Mouse (Mus musculus) forebrain, embryonic 11.5 days (tissue): ENCODE data around the gene Olfr195. TPM values are rescaled to one million over a fixed set of nuclear protein-coding genes. Genes with fewer than 3 reads are reported as not detected.
"Not testable (repeated sequence)": the region's sequence is repeated elsewhere in the genome, so short reads cannot be mapped to it uniquely, and the experiment has no call there.

ENCODE experiments used
- ATAC-seq: fragments of 200-750 bp; cut with Nextera tagmentation; replicated peaks from 2 replicates; pipeline ENCODE4 v1.8.0; 2017; ENCODE audit warnings: moderate TSS enrichment; ENCODE audit not compliant: low FRiP score
- DNase-seq: peaks from one replicate; pipeline ENCODE4 v3.0.0-alpha.2; 2017; ENCODE audit warnings: low spot score
- H3K27ac ChIP-seq: fragments of 300-500 bp; sonication (generic); 2 replicates; pipeline ENCODE4 v1.5.1; 2014; ENCODE audit warnings: low read depth, low read length
- H3K27me3 ChIP-seq: fragments of 300-500 bp; sonication (generic); 2 replicates; pipeline ENCODE4 v1.6.1; 2014; ENCODE audit warnings: mild to moderate bottlenecking, low read length, mixed read lengths; ENCODE audit not compliant: control insufficient read depth, insufficient read depth
- H3K36me3 ChIP-seq: fragments of 300-500 bp; sonication (generic); 2 replicates; pipeline ENCODE4 v1.6.1; 2014; ENCODE audit warnings: mild to moderate bottlenecking, low read length, moderate library complexity, mixed read lengths; ENCODE audit not compliant: control insufficient read depth, insufficient read depth
- H3K4me1 ChIP-seq: fragments of 300-500 bp; sonication (generic); replicated peaks from 2 replicates; pipeline ENCODE4 v1.6.1; 2014; ENCODE audit warnings: low read length, mixed read lengths; ENCODE audit not compliant: control insufficient read depth, insufficient read depth
- H3K4me2 ChIP-seq: fragments of 300-500 bp; sonication (generic); 2 replicates; pipeline ENCODE4 v1.6.1; 2014; ENCODE audit warnings: low read depth, mild to moderate bottlenecking, low read length, moderate library complexity, mixed read lengths; ENCODE audit not compliant: severe bottlenecking
- H3K4me3 ChIP-seq: fragments of 300-500 bp; sonication (generic); 2 replicates; pipeline ENCODE4 v1.5.1; 2014; ENCODE audit warnings: low read depth, low read length
- H3K9ac ChIP-seq: fragments of 300-500 bp; sonication (generic); 2 replicates; pipeline ENCODE4 v1.6.1; 2014; ENCODE audit warnings: low read length
- H3K9me3 ChIP-seq: fragments of 300-500 bp; sonication (generic); 2 replicates; pipeline ENCODE4 v1.6.1; 2016; ENCODE audit warnings: low read length, mixed read lengths; ENCODE audit not compliant: control insufficient read depth
- WGBS: fragments of 180-500 bp; shearing (Covaris S2); extraction: QIAGEN DNeasy Blood & Tissue Kit; methylation state at CpG from one replicate; pipeline ENCODE4 v1.1.7; 2014; 5-methylcytosine and 5-hydroxymethylcytosine counted together
- polyA plus RNA-seq: library from polyadenylated mRNA; unstranded; fragments of >200 nt; fragmentation: Nextera tagmentation; extraction: Ambion mirVana; gene quantifications from 2 replicates; pipeline ENCODE4 v1.2.1, GENCODE M21; 2014

Gene Olfr195
- polyA plus RNA-seq = not detected in 2 replicates

- DNase-seq (no peak), ATAC-seq (no peak)
- Histone ChIP-seq H3K27ac (no peak within 1 kb of the TSS), H3K4me3 (no peak within 1 kb of the TSS), H3K4me2 (no peak within 1 kb of the TSS), H3K36me3 (no peaks in the 10 kb centered on the region), H3K4me1 (no peaks in the 10 kb centered on the region), H3K27me3 (no peaks in the 10 kb centered on the region), H3K9me3 (no peaks in the 10 kb centered on the region), H3K9ac (no peak within 1 kb of the TSS)
- 93% methylated on average over 1 of the region's 1 CpGs for WGBS
These were observed at the start of gene Olfr195 for GRCm38 (mm10) chr16:59146746-59147145. TSS of gene Olfr195 (plus strand) at chr16:59147046.

GRCm38 (mm10) chr16:59105312-59105711 lies 41.5 kb upstream of the Olfr195 start:
- no peaks in the 10 kb centered on the region for H3K9me3 ChIP-seq
- H3K36me3 ChIP-seq = no peaks in the 10 kb centered on the region
- ATAC-seq = no peak
- no peaks in the 10 kb centered on the region for H3K27me3 ChIP-seq
- H3K9ac ChIP-seq = no peak overlapping the region
- 81% methylated on average over 2 of the region's 2 CpGs for WGBS
- H3K27ac ChIP-seq = no peak overlapping the region
- no peak overlapping the region for H3K4me2 ChIP-seq
- H3K4me1 ChIP-seq = no peaks in the 10 kb centered on the region
- no peak for DNase-seq
- H3K4me3 ChIP-seq = no peak overlapping the region

DNA sequence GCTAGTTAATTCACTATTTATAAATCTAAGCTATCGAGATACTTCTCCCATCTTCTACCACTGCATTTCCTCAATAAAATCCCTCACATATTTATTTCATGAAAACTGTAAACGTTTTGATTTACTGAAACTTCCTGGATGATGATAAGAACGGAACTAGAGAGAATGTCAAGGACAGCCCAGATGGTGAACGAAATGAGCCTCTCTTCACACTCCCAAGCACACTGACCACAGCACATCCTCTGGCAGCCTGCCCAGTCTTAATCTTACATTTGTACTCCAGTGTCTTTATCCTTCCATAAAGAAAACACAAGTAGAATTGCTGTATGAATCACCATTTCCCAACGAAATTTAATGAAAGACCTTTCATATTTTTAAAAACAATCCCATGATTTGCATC lies 38.3 kb upstream of the Olfr195 start:
- DNase-seq, H3K36me3 ChIP-seq, H3K27me3 ChIP-seq, H3K4me3 ChIP-seq, H3K27ac ChIP-seq, ATAC-seq, H3K4me2 ChIP-seq, H3K4me1 ChIP-seq, H3K9me3 ChIP-seq, H3K9ac ChIP-seq: not testable (repeated sequence)
- 73% methylated on average over 5 of the region's 5 CpGs for WGBS

DNA sequence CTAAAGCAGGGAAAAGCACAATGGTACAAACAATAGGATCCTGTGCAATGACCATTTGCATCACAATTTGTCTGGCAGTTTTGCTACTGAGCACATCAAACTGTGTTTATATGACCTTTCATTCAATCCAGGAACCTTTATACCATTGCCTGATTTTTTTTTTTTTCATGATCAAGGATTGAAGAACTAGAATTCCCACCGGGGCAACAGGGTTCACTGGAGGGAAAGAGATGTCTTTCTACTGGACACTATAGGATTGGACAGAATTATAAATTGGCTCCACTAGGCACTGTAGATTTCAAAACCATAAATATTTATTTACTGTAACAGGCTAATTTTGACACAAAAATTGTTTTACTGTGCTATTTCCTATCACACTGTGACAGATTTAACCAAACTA lies 35.1 kb upstream of the Olfr195 start, which contains the start of gene Olfr193:
Gene Olfr193, minus strand, starts transcription at position 101 of the 400 bp plus-strand sequence.
- Histone ChIP-seq H3K27me3 (no peaks in the 10 kb centered on the region), H3K4me3 (no peak within 1 kb of the TSS), H3K9ac (no peak within 1 kb of the TSS), H3K4me2 (no peak within 1 kb of the TSS), H3K9me3 (no peaks in the 10 kb centered on the region), H3K36me3 (no peaks in the 10 kb centered on the region), H3K27ac (no peak within 1 kb of the TSS), H3K4me1 (no peaks in the 10 kb centered on the region)
- no peak for DNase-seq
- 86% methylated on average over 1 of the region's 1 CpGs for WGBS
- ATAC-seq = no peak

DNA sequence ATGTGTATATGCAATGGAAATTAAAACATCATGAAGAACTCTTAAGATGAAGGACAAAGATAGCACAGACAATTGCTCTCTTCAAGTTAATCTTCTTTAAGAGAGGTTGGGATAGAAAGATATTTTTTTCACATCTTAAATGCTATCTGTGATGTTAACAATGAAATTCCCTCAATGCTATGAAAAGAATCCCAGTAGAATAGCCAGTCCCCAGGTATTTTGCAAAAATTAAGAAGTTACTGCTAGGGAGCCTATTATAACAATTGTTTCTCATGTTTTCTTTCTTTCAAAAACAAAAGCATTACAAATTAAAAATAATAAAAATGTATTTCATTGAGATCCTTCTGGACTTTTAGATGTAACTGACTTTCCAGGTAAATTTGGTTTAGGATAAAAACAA lies 25.9 kb upstream of the Olfr195 start, which contains the start of gene Olfr194:
Gene Olfr194, minus strand, starts transcription at position 101 of the 400 bp plus-strand sequence.
- H3K9ac ChIP-seq = no peak within 1 kb of the TSS
- H3K4me2 ChIP-seq = no peak within 1 kb of the TSS
- H3K27me3 ChIP-seq = no peaks in the 10 kb centered on the region
- H3K4me3 ChIP-seq = no peak within 1 kb of the TSS
- H3K36me3 ChIP-seq = no peaks in the 10 kb centered on the region
- no peak within 1 kb of the TSS for H3K27ac ChIP-seq
- H3K4me1 ChIP-seq = no peaks in the 10 kb centered on the region
- DNase-seq = no peak
- ATAC-seq = no peak
- H3K9me3 ChIP-seq = no peaks in the 10 kb centered on the region

GRCm38 (mm10) chr16:59130740-59131139 lies 16.1 kb upstream of the Olfr195 start:
- no peak overlapping the region for H3K27ac ChIP-seq
- 93% methylated on average over 1 of the region's 1 CpGs for WGBS
- DNase-seq = no peak
- no peak overlapping the region for H3K4me3 ChIP-seq
- no peaks in the 10 kb centered on the region for H3K9me3 ChIP-seq
- no peaks in the 10 kb centered on the region for H3K36me3 ChIP-seq
- H3K9ac ChIP-seq = no peak overlapping the region
- H3K4me1 ChIP-seq = no peaks in the 10 kb centered on the region
- ATAC-seq = no peak
- H3K4me2 ChIP-seq = no peak overlapping the region
- H3K27me3 ChIP-seq = no peaks in the 10 kb centered on the region

DNA sequence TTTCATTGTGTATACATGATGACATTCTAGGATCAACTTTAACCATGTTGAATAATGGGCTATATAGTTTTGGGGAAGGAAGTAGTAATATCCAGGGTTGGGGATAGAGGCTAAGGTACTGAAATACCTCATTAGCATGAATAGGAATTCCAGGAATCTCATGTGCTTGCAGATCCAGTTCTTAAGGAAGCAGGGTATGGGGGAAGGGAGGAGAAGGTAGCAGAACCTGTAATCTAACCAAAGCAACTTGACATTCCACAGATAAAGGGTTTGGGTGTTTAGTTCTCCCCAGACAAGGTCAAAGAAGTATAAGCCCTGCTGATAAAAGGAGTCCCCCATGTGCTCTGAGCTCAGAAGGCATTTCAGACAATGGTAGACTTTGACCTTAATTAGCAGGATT lies 5.7 kb upstream of the Olfr195 start:
- Histone ChIP-seq H3K9ac (no peak overlapping the region), H3K36me3 (no peaks in the 10 kb centered on the region), H3K27me3 (no peaks in the 10 kb centered on the region), H3K27ac (no peak overlapping the region), H3K9me3 (no peaks in the 10 kb centered on the region), H3K4me1 (no peaks in the 10 kb centered on the region), H3K4me2 (no peak overlapping the region), H3K4me3 (no peak overlapping the region)
- no peak for ATAC-seq
- no peak for DNase-seq

GRCm38 (mm10) chr16:59151996-59152395 lies 5.2 kb downstream of the Olfr195 start:
- 88% methylated on average over 2 of the region's 2 CpGs for WGBS
- Histone ChIP-seq H3K4me3 (no peak overlapping the region), H3K9me3 (no peaks in the 10 kb centered on the region), H3K27ac (no peak overlapping the region), H3K4me2 (no peak overlapping the region), H3K4me1 (no peaks in the 10 kb centered on the region), H3K9ac (no peak overlapping the region), H3K36me3 (no peaks in the 10 kb centered on the region), H3K27me3 (no peaks in the 10 kb centered on the region)
- ATAC-seq (no peak), DNase-seq (no peak)

- DNase-seq = no peak
- no peak for ATAC-seq
- Histone ChIP-seq H3K4me2 (no peak within 1 kb of the TSS), H3K9ac (no peak within 1 kb of the TSS), H3K27me3 (no peaks in the 10 kb centered on the region), H3K4me1 (no peaks in the 10 kb centered on the region), H3K9me3 (no peaks in the 10 kb centered on the region; the same call in 1 of the 2 replicates), H3K4me3 (no peak within 1 kb of the TSS), H3K36me3 (no peaks in the 10 kb centered on the region), H3K27ac (no peak within 1 kb of the TSS)
- 72% methylated on average over 3 of the region's 3 CpGs for WGBS
These were observed 23.5 kb downstream of the Olfr195 start, which contains the start of gene Olfr196 for GRCm38 (mm10) chr16:59170354-59170753. TSS of gene Olfr196 (minus strand) at chr16:59170454.
